Mouse (Mus musculus) heart, postnatal 0 days (tissue): ENCODE measurements around the gene Caprin2.

ENCODE experiments used
- CTCF ChIP-seq: IDR thresholded peaks from 2 replicates; pipeline ENCODE4 v1.5.1; 2016; ENCODE audit warnings: antibody characterized with exemption, control low read depth, low read depth
- EP300 ChIP-seq: IDR thresholded peaks from 2 replicates; pipeline ENCODE4 v1.6.1; 2016; ENCODE audit warnings: antibody characterized with exemption, low read depth

- no peak for TF ChIP-seq CTCF
- TF ChIP-seq EP300 = no peak
Observed at GRCm38 (mm10) chr6:148894888-148895772, 907 bp downstream of the Caprin2 start.
